Comparison of ENCODE assay signal across 8 mouse cellular contexts in the genomic region with DNA sequence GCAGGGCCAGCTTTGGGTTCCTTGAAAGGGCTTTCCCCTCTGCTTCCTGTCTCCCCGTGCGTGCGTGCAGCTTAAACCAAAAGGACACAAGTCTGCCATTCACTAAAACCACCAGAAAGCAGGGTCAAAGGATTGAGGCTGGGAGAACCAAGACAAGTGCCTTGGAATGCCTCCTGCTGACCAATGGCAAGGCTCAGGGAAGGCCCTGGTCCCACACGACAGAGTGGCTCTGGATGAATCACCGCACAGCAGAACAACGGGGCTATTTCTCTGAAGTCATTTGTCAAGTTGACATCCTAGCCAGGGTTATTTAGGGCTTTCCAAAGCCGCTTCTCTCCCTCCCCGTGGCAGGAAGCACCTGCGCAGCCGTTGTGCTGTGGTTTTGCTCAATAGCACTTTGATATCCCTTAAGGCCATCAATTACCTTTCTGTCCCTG.
DNase-seq lines count a peak whose midpoint lies in the region; ATAC-seq and TF ChIP-seq lines count a peak whose summit lies in the region.

No protein-coding gene starts in this region.

- peak; percentile 69 for TF ChIP-seq EP300 in lung, postnatal 0 days (IDR thresholded peaks at IDR 0.05)

- H3K36me3 ChIP-seq in lung, postnatal 0 days (ENCODE audit: insufficient read depth, low read length) = no peaks in the 10 kb centered on the region
- H3K36me3 ChIP-seq in forebrain, postnatal 0 days (ENCODE audit: insufficient read depth) = no peaks in the 10 kb centered on the region

- H3K4me1 ChIP-seq in lung, postnatal 0 days (ENCODE audit: insufficient read depth, low read depth, low read length) = peaks cover 25% of the 10 kb centered on the region; the same call in 1 of the 2 replicates
- peaks cover 7% of the 10 kb centered on the region; the same call in 1 of the 2 replicates for H3K4me1 ChIP-seq in forebrain, postnatal 0 days (ENCODE audit: insufficient read depth)

- TF ChIP-seq CTCF in lung, postnatal 0 days (IDR thresholded peaks at IDR 0.05) = no peak
- no peak for TF ChIP-seq CTCF in forebrain, postnatal 0 days (IDR thresholded peaks at IDR 0.05; ENCODE audit: low read depth)

- no peak overlapping the region for H3K4me2 ChIP-seq in lung, postnatal 0 days (replicated peaks; ENCODE audit: low read depth, low read length)
- no peak overlapping the region for H3K4me2 ChIP-seq in forebrain, postnatal 0 days (ENCODE audit: low read depth)

- no peak overlapping the region for H3K27ac ChIP-seq in lung, postnatal 0 days (ENCODE audit: low read length)
- H3K27ac ChIP-seq in forebrain, postnatal 0 days (ENCODE audit: low read depth, low read length) = no peak overlapping the region

- no peaks in the 10 kb centered on the region for H3K27me3 ChIP-seq in lung, postnatal 0 days (replicated peaks; ENCODE audit: insufficient read depth, low read length)
- no peaks in the 10 kb centered on the region for H3K27me3 ChIP-seq in forebrain, postnatal 0 days (ENCODE audit: insufficient read depth, low read length)

- H3K4me3 ChIP-seq in lung, postnatal 0 days (ENCODE audit: low read depth, low read length) = no peak overlapping the region
- no peak overlapping the region for H3K4me3 ChIP-seq in forebrain, postnatal 0 days (ENCODE audit: low read depth, low read length)

- no peak overlapping the region for H3K9ac ChIP-seq in lung, postnatal 0 days (replicated peaks; ENCODE audit: low read depth)
- no peak overlapping the region for H3K9ac ChIP-seq in forebrain, postnatal 0 days

- DNase-seq in lung, postnatal 0 days (ENCODE audit: low spot score) = peak; percentile 63
- DNase-seq in lung, postnatal 36 days = no peak
- peak; percentile 62 to 73 for DNase-seq in thymus, postnatal 36 days
- DNase-seq in forebrain, postnatal 0 days = no peak
- DNase-seq in layer of hippocampus, adult 11-12 months (ENCODE audit: low spot score) = no peak
- no peak for DNase-seq in left cerebral cortex, adult 8-10 months (ENCODE audit: low spot score in 2 of 2)

- 21% methylated on average over 10 of the region's 10 CpGs for WGBS in lung, postnatal 0 days
- 55% methylated on average over 10 of the region's 10 CpGs for WGBS in forebrain, postnatal 0 days

- ATAC-seq in lung, postnatal 0 days = peak; percentile 76
- peak; percentile 85 to 87 for ATAC-seq in hematopoietic stem cell, adult 5-6 weeks (replicated peaks in 1 of 2; ENCODE audit: insufficient read depth in 1 of 2, low FRiP score in 2 of 2, low TSS enrichment in 1 of 2, low read depth in 1 of 2, poor library complexity in 2 of 2, severe bottlenecking in 2 of 2)
- peak; percentile 75 for ATAC-seq in megakaryocyte progenitor cell, adult 5-6 weeks (replicated peaks; ENCODE audit: poor library complexity)
- no peak for ATAC-seq in forebrain, postnatal 0 days

- H3K9me3 ChIP-seq in lung, postnatal 0 days (ENCODE audit: low read length) = no peaks in the 10 kb centered on the region
- no peaks in the 10 kb centered on the region for H3K9me3 ChIP-seq in forebrain, postnatal 0 days (ENCODE audit: low read length)

Comparison
In these comparisons a context has a peak if more than half of its experiments do, and no peak if none do; other contexts are left out.
1. DNase-seq: peak in lung, postnatal 0 days (single experiment) and thymus, postnatal 36 days (2 of 2); none in lung, postnatal 36 days (single experiment), forebrain, postnatal 0 days (single experiment), layer of hippocampus, adult 11-12 months (single experiment) and left cerebral cortex, adult 8-10 months (0 of 2).